Mouse (Mus musculus): ENCODE results near the gene Hjurp.

GRCm38 (mm10) chr1:88282301-88282700, 4.9 kb upstream of the Hjurp start:
- no peak for TF ChIP-seq POLR2AphosphoS5 (IDR thresholded peaks at IDR 0.05; ENCODE audit: insufficient replicate concordance, low read depth, low read length)
- no peak for TF ChIP-seq CTCF (IDR thresholded peaks at IDR 0.05; ENCODE audit: low read depth, low read length)
- no peak for TF ChIP-seq GATA1 (IDR thresholded peaks at IDR 0.05; ENCODE audit: borderline replicate concordance, low read length)
